Mouse (Mus musculus) ES-E14 (cell line): Measurements from ENCODE around the gene Mmp8.

Experiments
- CHD2 ChIP-seq: IDR thresholded peaks from 2 replicates; pipeline ENCODE4 v1.6.1; 2014; ENCODE audit warnings: mild to moderate bottlenecking, low read depth, low read length, inconsistent platforms
- ZC3H11A ChIP-seq: IDR thresholded peaks from 2 replicates; pipeline ENCODE4 v1.6.1; 2012; ENCODE audit warnings: low read depth, mild to moderate bottlenecking, inconsistent platforms, low read length, borderline replicate concordance

DNA sequence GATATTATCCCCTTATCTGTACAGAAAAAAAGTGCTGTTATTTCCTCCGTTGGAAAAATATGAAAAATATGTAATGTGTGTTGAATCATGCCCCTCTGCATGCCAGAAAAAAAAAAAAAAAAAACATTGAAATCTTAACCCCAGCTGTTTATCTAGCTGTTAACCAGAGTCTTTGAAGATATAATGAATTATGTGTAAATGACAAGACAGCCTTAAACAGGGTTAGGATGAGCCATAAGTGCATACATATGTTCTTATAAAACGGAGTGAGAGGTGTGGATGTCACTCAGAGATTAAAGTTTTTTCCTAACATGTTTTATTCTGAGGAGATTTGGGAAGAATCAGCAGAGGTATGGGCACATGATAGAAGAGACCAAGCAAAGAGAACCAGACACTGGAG is 9.7 kb downstream of the Mmp8 start:
- TF ChIP-seq ZC3H11A, result no peak
- no peak for TF ChIP-seq CHD2
